Mouse (Mus musculus) kidney, adult 2 months (tissue): ENCODE measurements around the gene Hexb. TPM values are rescaled to one million over a fixed set of nuclear protein-coding genes. Genes with fewer than 3 reads are reported as not detected.
"Not testable (repeated sequence)": the region's sequence is repeated elsewhere in the genome, so short reads cannot be mapped to it uniquely, and the experiment has no call there.

Experiments
- DNase-seq: peaks from one replicate; pipeline ENCODE4 v3.0.0; 2021
- H3K27ac ChIP-seq: fragments of 200-500 bp; 2 replicates; pipeline ENCODE4 v1.5.1; 2012; ENCODE audit warnings: low read depth, low read length, control low read depth, inconsistent platforms; ENCODE audit not compliant: insufficient read depth
- H3K27me3 ChIP-seq: fragments of 200-500 bp; replicated peaks from 2 replicates; pipeline ENCODE4 v1.6.1; 2012; ENCODE audit warnings: mild to moderate bottlenecking, moderate library complexity, low read length, inconsistent platforms; ENCODE audit not compliant: control insufficient read depth, insufficient read depth
- H3K36me3 ChIP-seq: fragments of 200-500 bp; 2 replicates; pipeline ENCODE4 v1.6.1; 2012; ENCODE audit warnings: mild to moderate bottlenecking, moderate library complexity, low read length, inconsistent platforms; ENCODE audit not compliant: control insufficient read depth, insufficient read depth
- H3K4me1 ChIP-seq: fragments of 200-500 bp; 2 replicates; pipeline ENCODE4 v1.6.1; 2011; ENCODE audit warnings: low read length; ENCODE audit not compliant: control insufficient read depth, insufficient read depth
- H3K4me3 ChIP-seq: fragments of 200-500 bp; 2 replicates; pipeline ENCODE4 v1.5.1; 2011; ENCODE audit warnings: mild to moderate bottlenecking, low read depth, low read length, control low read depth; ENCODE audit not compliant: insufficient read depth
- CTCF ChIP-seq: fragments of 200-500 bp; conservative IDR thresholded peaks from 2 replicates; pipeline ENCODE4 v1.5.1; 2011; ENCODE audit warnings: low read depth, mild to moderate bottlenecking, control low read depth, low read length, moderate library complexity, mixed read lengths; ENCODE audit not compliant: insufficient read depth, insufficient read length
- POLR2A ChIP-seq: fragments of 200-500 bp; IDR thresholded peaks from one replicate; pipeline ENCODE4 v1.6.1; 2011; ENCODE audit warnings: low read depth, low read length, control low read depth
- WGBS: fragments of 180-500 bp; shearing (Covaris S2); methylation state at CpG from one replicate; pipeline ENCODE4 v1.1.7; 2018; 5-methylcytosine and 5-hydroxymethylcytosine counted together
- polyA plus RNA-seq: library from polyadenylated mRNA; depleted of rRNA; stranded (reverse); fragments of >200 nt; gene quantifications from 2 replicates; pipeline ENCODE4 v1.2.3, GENCODE M21; 2012

The Hexb gene
- polyA plus RNA-seq, 1 experiment: 149 TPM

- H3K27ac ChIP-seq: no peak overlapping the region
- TF ChIP-seq POLR2A (no peak), CTCF (no peak)
- peaks cover 8% of the 10 kb centered on the region for H3K36me3 ChIP-seq
- H3K4me3 ChIP-seq: no peak overlapping the region
- 82% methylated on average over 6 of the region's 6 CpGs for WGBS
- no peaks in the 10 kb centered on the region for H3K27me3 ChIP-seq
- DNase-seq: no peak
- H3K4me1 ChIP-seq: no peaks in the 10 kb centered on the region
These were observed 17.9 kb downstream of the Hexb start for GRCm38 (mm10) chr13:97180113-97180828.

- 85% methylated on average over 7 of the region's 7 CpGs for WGBS
- Histone ChIP-seq H3K4me3 (no peak overlapping the region), H3K4me1 (no peaks in the 10 kb centered on the region), H3K36me3 (peaks cover 10% of the 10 kb centered on the region), H3K27ac (no peak overlapping the region), H3K27me3 (no peaks in the 10 kb centered on the region)
- DNase-seq: no peak
- TF ChIP-seq CTCF: no peak
- no peak for TF ChIP-seq POLR2A
These were observed 19.2 kb downstream of the Hexb start for GRCm38 (mm10) chr13:97178943-97179342.

- no peaks in the 10 kb centered on the region for H3K4me1 ChIP-seq
- DNase-seq: no peak
- H3K27me3 ChIP-seq: no peaks in the 10 kb centered on the region
- H3K4me3 ChIP-seq: no peak overlapping the region
- 55% methylated on average over 5 of the region's 5 CpGs for WGBS
- H3K36me3 ChIP-seq: peaks cover 4% of the 10 kb centered on the region
- TF ChIP-seq POLR2A (no peak), CTCF (no peak)
- H3K27ac ChIP-seq: no peak overlapping the region
These were observed 21.4 kb downstream of the Hexb start for GRCm38 (mm10) chr13:97176731-97177130.

GRCm38 (mm10) chr13:97175520-97176264, 22.5 kb downstream of the Hexb start:
- peak; percentile 84 for DNase-seq
- no peaks in the 10 kb centered on the region for H3K27me3 ChIP-seq
- H3K27ac ChIP-seq: peak overlapping the region; percentile 76; the same call in 1 of the 2 replicates
- H3K36me3 ChIP-seq: peaks cover 4% of the 10 kb centered on the region
- no peaks in the 10 kb centered on the region for H3K4me1 ChIP-seq
- 58% methylated on average over 10 of the region's 10 CpGs for WGBS
- no peak for TF ChIP-seq CTCF
- TF ChIP-seq POLR2A: no peak
- no peak overlapping the region for H3K4me3 ChIP-seq

GRCm38 (mm10) chr13:97145834-97146233, 52.3 kb downstream of the Hexb start:
- no peak overlapping the region for H3K27ac ChIP-seq
- no peak overlapping the region for H3K4me3 ChIP-seq
- no peaks in the 10 kb centered on the region for H3K4me1 ChIP-seq
- peaks cover 7% of the 10 kb centered on the region for H3K36me3 ChIP-seq
- H3K27me3 ChIP-seq: no peaks in the 10 kb centered on the region
- WGBS: 64% methylated on average over 4 of the region's 4 CpGs
- DNase-seq: peak; percentile 47
- TF ChIP-seq CTCF (peak; percentile 46), POLR2A (no peak)

- H3K27ac ChIP-seq: no peak overlapping the region
- H3K4me1 ChIP-seq: no peaks in the 10 kb centered on the region
- no peak for TF ChIP-seq CTCF
- no peak for TF ChIP-seq POLR2A
- H3K4me3 ChIP-seq: no peak overlapping the region
- 85% methylated on average over 7 of the region's 7 CpGs for WGBS
- DNase-seq: no peak
- H3K36me3 ChIP-seq: peaks cover 3% of the 10 kb centered on the region
- no peaks in the 10 kb centered on the region for H3K27me3 ChIP-seq
These were observed 55.8 kb downstream of the Hexb start for GRCm38 (mm10) chr13:97142321-97142720.

- not testable (repeated sequence) for H3K27me3 ChIP-seq, H3K4me1 ChIP-seq, H3K36me3 ChIP-seq, H3K27ac ChIP-seq, DNase-seq
- H3K4me3 ChIP-seq: peak overlapping the region; percentile 89
- 20% methylated on average over 8 of the region's 8 CpGs for WGBS
These were observed 59.7 kb downstream of the Hexb start for GRCm38 (mm10) chr13:97138404-97138931.
